Mouse (Mus musculus) ovary, adult 18-20 months (tissue): ENCODE data around the gene Serinc3.
"Not testable (repeated sequence)": the region's sequence is repeated elsewhere in the genome, so short reads cannot be mapped to it uniquely, and the experiment has no call there.

Experiments
- DNase-seq: peaks from one replicate; pipeline ENCODE4 v3.0.0; 2022; ENCODE audit warnings: low spot score, mixed read lengths

Gene Serinc3

DNA sequence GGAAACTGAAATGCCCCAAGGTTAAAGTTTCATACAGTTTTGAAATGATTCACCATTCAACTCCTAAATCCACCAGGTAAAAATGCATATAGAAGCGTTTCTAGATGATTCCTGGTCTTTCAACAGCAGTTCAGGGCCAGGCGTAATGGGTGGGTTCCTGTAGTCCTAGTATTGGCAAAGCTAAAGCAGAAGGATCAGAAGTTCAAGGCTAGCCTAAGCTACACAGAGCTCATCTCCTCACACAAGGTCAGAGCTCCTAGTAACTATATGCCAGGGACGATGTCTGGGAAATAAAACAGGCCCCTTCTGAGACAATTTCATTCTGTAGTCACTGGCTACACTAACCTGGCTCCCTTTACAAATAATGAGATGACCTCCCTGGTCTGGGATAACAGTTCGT, 13.7 kb downstream of the Serinc3 start:
- DNase-seq, result no peak

DNA sequence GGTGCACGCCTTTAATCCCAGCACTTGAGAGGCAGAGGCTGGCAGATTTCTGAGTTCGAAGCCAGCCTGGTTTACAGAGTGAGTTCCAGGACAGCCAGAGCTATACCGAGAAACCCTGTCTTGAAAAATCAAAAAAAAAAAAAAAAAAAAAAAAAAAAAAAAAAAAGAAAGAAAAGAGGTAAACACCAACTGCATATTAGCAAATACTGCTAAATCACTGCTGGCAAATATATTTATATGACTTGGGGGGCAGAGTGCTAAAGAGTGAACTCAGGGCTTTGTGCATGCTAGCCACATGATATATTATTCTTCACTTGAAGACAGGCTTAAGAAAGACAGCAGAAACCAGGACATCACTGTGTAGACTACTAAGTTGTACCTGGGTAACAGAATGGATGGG, 23.5 kb downstream of the Serinc3 start:
- DNase-seq, result not testable (repeated sequence)

DNA sequence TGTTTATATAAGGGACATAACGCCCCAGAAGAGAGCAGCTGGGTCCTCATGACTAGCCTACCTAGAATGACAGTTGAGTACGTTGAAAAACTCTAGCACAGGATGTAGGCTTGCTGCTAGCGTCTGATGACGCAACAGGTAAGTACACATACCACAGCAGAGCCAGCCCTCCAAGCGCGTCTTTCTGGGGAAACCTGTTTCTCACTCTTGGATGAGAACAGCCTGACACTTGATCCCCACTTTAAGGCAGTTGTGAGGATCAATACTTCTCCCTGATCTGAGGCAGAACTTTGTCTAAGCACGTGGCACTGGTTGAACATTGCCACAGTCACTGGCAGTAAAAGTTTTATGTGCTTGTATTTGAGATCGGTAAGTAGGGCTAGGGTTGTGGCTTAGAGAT, 24.5 kb downstream of the Serinc3 start:
- DNase-seq, result no peak

GRCm38 (mm10) chr2:163617874-163618273, 27.1 kb downstream of the Serinc3 start:
- DNase-seq, result no peak

DNA sequence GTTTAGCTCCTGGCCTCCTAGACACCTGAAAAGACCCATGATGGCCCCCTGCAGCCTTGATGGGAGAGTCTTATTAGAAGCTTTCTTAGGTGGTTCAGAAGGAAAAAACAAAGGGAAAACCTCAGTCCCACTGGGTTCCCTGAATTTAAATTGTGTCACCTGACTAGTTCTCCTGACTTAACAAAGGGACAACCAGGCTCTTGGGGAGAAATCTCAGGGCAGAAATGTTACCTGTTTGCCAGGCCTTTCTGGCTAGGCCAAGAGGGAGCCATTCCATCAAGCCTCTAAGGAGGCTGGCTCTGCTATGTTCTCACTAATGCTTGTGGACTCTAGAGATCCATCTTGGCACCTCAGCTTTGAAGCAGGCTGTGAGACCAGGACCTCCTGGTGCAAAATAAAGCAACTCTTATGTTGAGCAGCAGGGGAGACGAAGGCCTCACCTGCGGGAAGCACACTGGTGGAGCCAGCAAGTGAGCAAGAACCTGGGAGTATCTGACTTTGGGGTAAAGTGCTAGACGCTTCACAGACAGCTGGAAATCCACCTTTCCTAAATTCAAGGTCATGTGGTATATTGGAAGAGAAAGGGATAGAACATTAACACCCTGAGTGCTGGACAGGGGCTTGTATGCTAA, 27.6 kb downstream of the Serinc3 start:
- no peak for DNase-seq

DNA sequence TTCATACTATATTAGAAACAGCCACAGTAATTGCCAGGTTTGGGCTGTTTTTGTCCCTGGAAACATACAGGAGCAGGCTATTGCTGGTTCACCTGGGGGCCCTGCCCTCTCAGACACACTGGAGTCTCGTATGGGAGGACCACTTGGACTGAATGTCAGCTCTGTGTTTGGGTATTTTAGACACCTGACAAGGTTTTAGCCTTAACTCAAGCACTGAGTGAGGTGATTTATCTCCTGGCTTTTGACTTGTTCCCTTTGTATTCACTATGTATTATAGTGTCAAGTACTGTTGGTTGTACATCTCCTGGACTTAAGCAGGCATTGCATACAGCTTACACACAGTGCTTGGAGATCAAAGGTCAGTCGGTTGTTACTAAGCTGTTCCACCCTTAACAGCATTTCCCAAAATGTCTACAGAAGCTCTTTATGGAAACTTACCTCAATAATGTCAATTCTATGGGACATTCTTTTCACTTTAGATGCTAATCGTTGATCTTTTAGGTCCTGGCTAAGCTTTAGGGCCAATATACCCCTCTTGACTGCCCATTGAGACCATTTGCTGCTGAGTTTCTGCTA, 28.2 kb downstream of the Serinc3 start:
- no peak for DNase-seq

- DNase-seq, result no peak
Observed at GRCm38 (mm10) chr2:163615906-163616651, 28.9 kb downstream of the Serinc3 start.

- DNase-seq, result no peak
Observed at GRCm38 (mm10) chr2:163615401-163615800, 29.5 kb downstream of the Serinc3 start.

GRCm38 (mm10) chr2:163613990-163614389, 30.9 kb downstream of the Serinc3 start:
- no peak for DNase-seq

DNA sequence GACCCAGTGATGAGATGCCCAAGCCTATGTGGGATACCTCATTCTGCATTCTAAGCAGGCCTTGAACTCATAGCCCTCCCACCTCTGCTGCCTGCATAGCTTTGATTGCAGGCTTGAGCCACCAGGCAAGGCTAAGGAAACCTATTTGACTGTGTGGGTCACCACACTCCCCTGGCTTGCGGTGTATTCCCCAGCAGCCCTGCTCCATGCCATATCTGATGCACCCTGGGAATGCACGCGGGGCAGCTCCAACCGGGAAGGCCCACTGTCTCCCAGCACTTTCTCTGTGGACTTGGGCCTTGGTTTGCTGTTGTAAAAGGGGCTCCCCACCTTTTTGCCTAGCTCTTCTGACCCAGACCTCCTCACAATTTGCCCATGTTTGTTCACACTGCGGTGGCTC, 31.7 kb downstream of the Serinc3 start:
- no peak for DNase-seq

DNA sequence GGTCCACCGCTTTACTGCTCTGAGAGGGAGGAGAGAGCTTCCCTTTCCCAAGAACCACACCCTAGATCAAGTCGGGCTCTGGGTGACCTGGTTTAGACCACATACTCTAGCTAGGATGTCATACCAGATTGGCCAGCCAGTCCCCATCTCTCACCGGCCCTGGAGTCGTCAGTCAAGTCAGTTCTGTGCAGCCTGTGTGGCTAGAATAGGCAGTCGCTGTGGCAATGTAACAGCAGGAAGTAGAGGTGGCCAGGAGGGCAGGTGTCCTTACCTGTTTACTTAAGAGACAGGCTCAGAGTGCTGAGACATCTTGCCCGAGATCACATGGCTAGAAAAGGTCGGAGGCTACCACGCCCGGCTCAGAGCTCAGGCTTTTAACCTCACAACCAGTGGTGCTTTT, 33.8 kb downstream of the Serinc3 start:
- DNase-seq, result no peak

GRCm38 (mm10) chr2:163609281-163609975, 35.5 kb downstream of the Serinc3 start:
- DNase-seq, result no peak

DNA sequence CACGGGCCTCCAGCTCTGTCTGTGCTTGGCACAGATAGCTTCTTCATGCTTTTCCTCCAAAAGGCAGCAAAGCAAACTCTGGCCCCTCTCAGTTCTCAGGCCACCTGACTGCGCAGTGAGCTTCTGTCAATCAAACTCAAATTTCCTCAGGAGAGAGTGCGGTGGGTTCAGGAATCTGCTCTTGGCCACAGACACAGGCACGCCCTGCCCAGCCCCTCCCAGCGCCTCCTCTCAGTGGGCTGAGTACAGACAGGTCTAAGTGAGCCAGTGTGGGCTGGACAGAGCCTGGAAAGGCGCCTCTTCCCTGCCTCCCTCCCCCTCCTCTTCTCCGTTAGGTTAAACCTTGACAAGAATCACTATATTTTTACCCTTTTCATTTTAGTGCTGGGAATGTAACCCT, 36.9 kb downstream of the Serinc3 start:
- DNase-seq, result no peak

DNA sequence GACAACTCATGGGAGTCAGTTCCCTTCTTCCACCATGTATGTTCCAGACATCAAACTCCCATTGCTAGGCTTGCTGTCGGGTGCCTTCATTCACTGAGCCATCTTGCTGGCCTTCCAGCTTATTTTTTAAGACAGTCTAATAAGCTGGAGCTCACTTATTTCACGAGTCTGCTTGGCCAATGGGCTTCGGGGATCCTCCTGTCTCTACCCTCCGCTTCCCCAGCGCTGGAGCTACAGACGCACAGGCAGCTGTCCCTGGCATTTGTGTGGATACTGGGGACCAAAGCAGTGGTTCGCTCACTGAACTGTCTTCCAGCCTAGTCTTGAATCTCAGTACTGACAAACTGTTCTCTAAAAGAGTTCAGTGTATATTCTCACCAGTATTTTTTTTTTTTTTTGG, 38.8 kb downstream of the Serinc3 start:
- DNase-seq, result no peak

DNA sequence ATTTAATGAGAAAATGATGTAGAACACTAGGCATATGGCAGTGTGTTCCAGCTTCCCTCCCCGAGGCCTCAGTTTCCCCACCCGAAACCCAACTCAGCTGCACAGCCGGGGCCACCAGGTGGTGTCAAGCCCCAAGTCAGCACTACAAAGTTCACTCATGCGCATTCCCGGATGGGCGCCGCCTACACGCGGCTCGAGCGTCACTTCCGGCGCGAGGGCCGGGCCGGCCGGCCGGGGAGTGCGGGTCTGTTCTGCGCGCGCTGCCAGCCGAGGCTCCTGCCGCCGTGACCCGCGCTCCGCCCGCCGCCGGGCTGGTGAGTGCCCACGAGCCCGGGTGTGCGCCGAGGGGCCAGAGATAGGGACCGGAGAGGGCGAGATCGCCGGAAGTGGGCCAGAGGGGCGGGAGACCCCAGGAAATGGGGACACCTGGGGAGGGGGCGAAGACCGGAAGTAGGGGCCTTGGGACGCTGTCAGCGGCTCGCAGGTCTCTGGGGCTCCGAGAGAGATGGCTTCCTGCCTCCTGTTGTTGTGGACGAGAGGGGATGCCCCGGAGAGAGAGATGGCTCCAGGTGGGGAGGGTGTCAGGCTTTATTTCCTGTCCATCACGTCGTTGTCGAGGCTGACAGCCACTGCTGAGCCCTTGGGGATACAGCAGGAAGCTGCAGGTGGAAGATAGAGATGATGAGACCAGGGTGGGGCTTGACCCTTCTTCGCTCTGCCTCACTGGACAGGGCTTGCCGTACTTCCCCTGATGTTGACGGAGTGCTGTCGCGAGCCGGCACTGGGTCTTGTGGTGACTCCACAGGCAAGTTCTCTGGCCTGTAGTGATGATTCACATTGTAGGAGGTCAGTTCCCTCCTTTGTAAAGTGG, 42.6 kb downstream of the Serinc3 start, which contains the start of gene Ttpal:
TSS of gene Ttpal (plus strand) at position 214 of the 871 bp plus-strand sequence.
- peak; percentile 76 for DNase-seq

DNA sequence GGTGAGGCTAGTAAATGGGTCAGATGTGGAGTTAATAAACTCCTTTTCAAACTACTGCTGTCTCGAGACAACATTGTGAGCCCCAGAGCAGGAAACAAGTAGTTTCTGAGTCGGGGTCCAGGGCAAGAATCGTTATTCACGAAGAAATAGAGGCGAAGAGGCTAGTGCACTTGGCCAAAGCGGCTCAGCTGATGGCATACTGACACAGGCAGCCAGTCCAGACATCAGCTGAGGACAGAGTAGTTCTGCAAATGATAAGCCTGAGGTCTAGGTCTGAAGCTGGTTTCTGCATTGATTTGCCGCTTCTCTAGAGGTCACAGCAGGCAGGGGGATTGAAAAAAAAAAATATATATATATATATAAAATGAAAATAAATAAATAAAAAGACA, 43.2 kb downstream of the Serinc3 start:
- no peak for DNase-seq

GRCm38 (mm10) chr2:163601066-163601465, 43.9 kb downstream of the Serinc3 start:
- no peak for DNase-seq

- no peak for DNase-seq
Observed at GRCm38 (mm10) chr2:163599226-163599625, 45.7 kb downstream of the Serinc3 start.

DNA sequence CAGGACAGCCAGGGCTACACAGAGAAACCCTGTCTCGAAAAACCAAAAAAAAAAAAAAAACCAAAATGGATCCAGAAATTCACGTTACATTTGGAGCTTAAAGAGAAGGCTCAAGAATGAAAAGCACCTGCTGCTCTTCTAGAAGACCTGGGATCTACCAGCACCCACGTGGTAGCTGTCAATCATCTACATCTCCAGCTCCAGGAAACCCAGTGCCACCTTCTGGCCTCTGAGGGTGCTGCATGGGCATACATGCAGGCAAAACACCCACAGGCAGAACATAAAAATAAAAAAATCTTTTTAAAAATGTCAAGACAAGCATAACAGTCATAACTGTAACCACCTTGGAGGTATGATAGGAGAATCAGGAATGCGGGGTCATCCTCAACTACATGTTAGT, 47.3 kb downstream of the Serinc3 start:
- DNase-seq, result no peak

- DNase-seq, result no peak
Observed at GRCm38 (mm10) chr2:163596873-163597155, 48.1 kb downstream of the Serinc3 start.

- DNase-seq, result peak; percentile 65
Observed at GRCm38 (mm10) chr2:163596057-163596872, 48.7 kb downstream of the Serinc3 start.
